Mouse (Mus musculus) C2C12 (cell line): ENCODE measurements around the gene Gm21190.
"Not testable (repeated sequence)": the region's sequence is repeated elsewhere in the genome, so short reads cannot be mapped to it uniquely, and the experiment has no call there.

ENCODE experiments used
- CTCF ChIP-seq: IDR thresholded peaks from one replicate; pipeline ENCODE4 v1.5.1; 2011; ENCODE audit not compliant: control insufficient read depth, insufficient read depth, insufficient read length
- MAX ChIP-seq: IDR thresholded peaks from one replicate; pipeline ENCODE4 v1.6.1; 2011; ENCODE audit warnings: mild to moderate bottlenecking, control low read depth
- MYOD1 ChIP-seq: IDR thresholded peaks from one replicate; pipeline ENCODE4 v1.6.1; 2011; ENCODE audit warnings: low read depth; ENCODE audit not compliant: control insufficient read depth, insufficient read length
- MYOG ChIP-seq: IDR thresholded peaks from one replicate; pipeline ENCODE4 v1.6.1; 2011; ENCODE audit not compliant: control insufficient read depth, insufficient read length; ENCODE audit errors: extremely low read depth
- USF1 ChIP-seq: IDR thresholded peaks from one replicate; pipeline ENCODE4 v1.6.1; 2011; ENCODE audit warnings: low read depth, mild to moderate bottlenecking, control low read depth, moderate library complexity

- not testable (repeated sequence) for TF ChIP-seq CTCF, MAX, MYOD1, MYOG, USF1
Observed at GRCm38 (mm10) chr5:15549606-15550005, 20.6 kb upstream of the Gm21190 start.
